Mouse (Mus musculus) G1E (cell line): ENCODE measurements around the gene Sept14. TPM values are rescaled to one million over a fixed set of nuclear protein-coding genes. Genes with fewer than 3 reads are reported as not detected.

ENCODE experiments used
- ATAC-seq: 2 replicates; pipeline ENCODE4 v1.8.0; 2016; ENCODE audit warnings: mild to moderate bottlenecking; ENCODE audit not compliant: insufficient number of reproducible peaks, poor library complexity, low FRiP score, severe bottlenecking; ENCODE audit errors: extremely low read depth
- DNase-seq: peaks from one replicate; pipeline ENCODE4 v3.0.0; 2012; ENCODE audit warnings: low spot score
- H3K27me3 ChIP-seq: 2 replicates; pipeline ENCODE4 v1.6.1; 2012; ENCODE audit warnings: mild to moderate bottlenecking, low read length, inconsistent platforms; ENCODE audit not compliant: insufficient read depth
- H3K36me3 ChIP-seq: replicated peaks from 2 replicates; pipeline ENCODE3; 2012; ENCODE audit warnings: mild to moderate bottlenecking, inconsistent platforms
- H3K4me1 ChIP-seq: 2 replicates; pipeline ENCODE4 v1.6.1; 2012; ENCODE audit warnings: low read depth, low read length, inconsistent platforms, mixed read lengths; ENCODE audit not compliant: insufficient read depth
- H3K4me3 ChIP-seq: 2 replicates; pipeline ENCODE4 v1.5.1; 2012; ENCODE audit warnings: low read depth, mild to moderate bottlenecking, inconsistent platforms, low read length, moderate library complexity, mixed read lengths
- H3K9me3 ChIP-seq: replicated peaks from 2 replicates; pipeline ENCODE4 v1.6.1; 2012; ENCODE audit warnings: inconsistent platforms
- CTCF ChIP-seq: IDR thresholded peaks from 2 replicates; pipeline ENCODE4 v1.5.1; 2012; ENCODE audit warnings: low read depth, low read length, inconsistent platforms, mixed read lengths
- GATA1 ChIP-seq: IDR thresholded peaks from 2 replicates; pipeline ENCODE4 v1.6.1; 2012; ENCODE audit warnings: borderline replicate concordance, low read length, inconsistent platforms, mixed read lengths
- GATA2 ChIP-seq: IDR thresholded peaks from 2 replicates; pipeline ENCODE4 v1.6.1; 2012; ENCODE audit warnings: low read depth, low read length, inconsistent platforms, borderline replicate concordance
- POLR2AphosphoS5 ChIP-seq: IDR thresholded peaks from 2 replicates; pipeline ENCODE4 v1.6.1; 2012; ENCODE audit warnings: low read depth, low read length, inconsistent platforms; ENCODE audit not compliant: insufficient replicate concordance
- TAL1 ChIP-seq: conservative IDR thresholded peaks from 2 replicates; pipeline ENCODE4 v1.6.1; 2012; ENCODE audit warnings: low read depth, low read length, inconsistent platforms, mixed read lengths
- polyA plus RNA-seq: library from polyadenylated mRNA; stranded (reverse); fragments of >175 nt; gene quantifications from 2 replicates; pipeline ENCODE4 v1.2.3, GENCODE M21; 2012
- total RNA-seq, 2 experiments: library from RNA; stranded (forward) in 1 of 2; stranded (reverse) in 1 of 2; fragments of 200-1000 nt in 1 of 2; fragments of >200 nt in 1 of 2; fragmentation: Nextera tagmentation in 1 of 2; gene quantifications; 2 replicates each; pipeline ENCODE4 v1.2.3; 2014 to 2017

Sept14 gene
- total and polyA plus RNA-seq, 3 experiments = not detected

GRCm38 (mm10) chr5:129729286-129729685 is 21.0 kb upstream of the Sept14 start:
- no peaks in the 10 kb centered on the region for H3K27me3 ChIP-seq
- H3K4me3 ChIP-seq = peak overlapping the region; percentile 66; the same call in 1 of the 2 replicates
- H3K4me1 ChIP-seq = peaks cover 56% of the 10 kb centered on the region
- TF ChIP-seq CTCF (no peak), POLR2AphosphoS5 (no peak), GATA2 (no peak), GATA1 (no peak), TAL1 (no peak; the same call in 1 of the 2 replicates)
- ATAC-seq (peak; percentile 18; the same call in 1 of the 2 replicates), DNase-seq (peak; percentile 31)
- H3K36me3 ChIP-seq = peaks cover 40% of the 10 kb centered on the region
- H3K9me3 ChIP-seq = no peaks in the 10 kb centered on the region

- Histone ChIP-seq H3K36me3 (peaks cover 31% of the 10 kb centered on the region), H3K27me3 (no peaks in the 10 kb centered on the region), H3K4me3 (peak overlapping the region; percentile 48; the same call in 1 of the 2 replicates), H3K9me3 (no peaks in the 10 kb centered on the region), H3K4me1 (peaks cover 66% of the 10 kb centered on the region)
- ATAC-seq (no peak), DNase-seq (no peak)
- TF ChIP-seq GATA1 (no peak), GATA2 (no peak), CTCF (no peak), POLR2AphosphoS5 (no peak), TAL1 (no peak)
Measured at GRCm38 (mm10) chr5:129726784-129727183, 18.5 kb upstream of the Sept14 start.

GRCm38 (mm10) chr5:129725774-129726392 is 17.6 kb upstream of the Sept14 start:
- no peak for TF ChIP-seq GATA2
- TF ChIP-seq CTCF = no peak
- TF ChIP-seq GATA1 = no peak
- TF ChIP-seq TAL1 = no peak
- no peak for TF ChIP-seq POLR2AphosphoS5
- H3K4me1 ChIP-seq = peaks cover 61% of the 10 kb centered on the region
- peak overlapping the region; percentile 79 for H3K4me3 ChIP-seq
- H3K27me3 ChIP-seq = no peaks in the 10 kb centered on the region
- H3K9me3 ChIP-seq = no peaks in the 10 kb centered on the region
- no peak for DNase-seq
- peaks cover 29% of the 10 kb centered on the region for H3K36me3 ChIP-seq
- ATAC-seq = no peak

- peak; percentile 37 for ATAC-seq
- Histone ChIP-seq H3K36me3 (peaks cover 30% of the 10 kb centered on the region), H3K27me3 (no peaks in the 10 kb centered on the region), H3K4me3 (peak within 1 kb of the TSS; percentile 79), H3K4me1 (peaks cover 53% of the 10 kb centered on the region), H3K9me3 (no peaks in the 10 kb centered on the region)
- TF ChIP-seq GATA1 (no peak), CTCF (peak; percentile 89)
- peak; percentile 72 for DNase-seq
Measured at GRCm38 (mm10) chr5:129724834-129725773, 16.8 kb upstream of the Sept14 start, which contains the start of gene Nipsnap2. Gene Nipsnap2, plus strand, starts transcription at chr5:129725063.

- H3K27me3 ChIP-seq = no peaks in the 10 kb centered on the region
- TF ChIP-seq GATA2 (no peak), GATA1 (no peak), CTCF (no peak), TAL1 (peak; percentile 66)
- no peaks in the 10 kb centered on the region for H3K9me3 ChIP-seq
- ATAC-seq (peak; percentile 74), DNase-seq (peak; percentile 15)
- H3K4me1 ChIP-seq = peaks cover 45% of the 10 kb centered on the region
- H3K4me3 ChIP-seq = peak overlapping the region; percentile 79
- H3K36me3 ChIP-seq = peaks cover 37% of the 10 kb centered on the region
Measured at GRCm38 (mm10) chr5:129724268-129724667, 16.0 kb upstream of the Sept14 start.

GRCm38 (mm10) chr5:129720176-129720575 is 11.9 kb upstream of the Sept14 start:
- H3K4me3 ChIP-seq = no peak overlapping the region
- no peaks in the 10 kb centered on the region for H3K9me3 ChIP-seq
- TF ChIP-seq GATA1 = no peak
- TF ChIP-seq TAL1 = no peak
- TF ChIP-seq POLR2AphosphoS5 = no peak
- TF ChIP-seq CTCF = no peak
- TF ChIP-seq GATA2 = no peak
- DNase-seq (no peak), ATAC-seq (no peak)
- H3K27me3 ChIP-seq = no peaks in the 10 kb centered on the region
- H3K4me1 ChIP-seq = peaks cover 29% of the 10 kb centered on the region
- H3K36me3 ChIP-seq = peaks cover 48% of the 10 kb centered on the region
